Mouse (Mus musculus) heart, postnatal 0 days (tissue): ENCODE data around the gene Ano6.

Experiments
- CTCF ChIP-seq: IDR thresholded peaks from 2 replicates; pipeline ENCODE4 v1.5.1; 2016; ENCODE audit warnings: antibody characterized with exemption, control low read depth, low read depth
- EP300 ChIP-seq: IDR thresholded peaks from 2 replicates; pipeline ENCODE4 v1.6.1; 2016; ENCODE audit warnings: antibody characterized with exemption, low read depth

DNA sequence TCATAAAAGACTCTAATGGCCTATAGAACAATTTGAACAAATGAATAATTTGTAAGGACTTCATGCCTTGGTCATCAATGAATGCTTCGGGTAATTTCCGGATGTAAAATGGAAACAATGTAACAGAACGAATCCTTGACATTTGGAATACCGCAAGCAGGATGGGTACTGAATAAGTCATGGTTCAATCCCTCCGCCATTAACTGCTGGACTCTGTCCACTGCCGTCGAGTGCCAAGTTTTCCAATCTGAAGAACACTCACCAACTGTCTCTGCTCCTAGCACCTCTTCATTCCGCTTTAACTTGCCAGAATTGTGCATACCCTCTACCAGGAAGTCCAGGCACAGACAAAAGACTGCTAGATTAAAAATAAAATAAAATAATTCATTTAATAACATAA lies 25.4 kb upstream of the Ano6 start:
- TF ChIP-seq CTCF (no peak), EP300 (no peak)
